Mouse (Mus musculus) midbrain, embryonic 14.5 days (tissue): Measurements from ENCODE around the gene Thy1. TPM values are rescaled to one million over a fixed set of nuclear protein-coding genes. Genes with fewer than 3 reads are reported as not detected.

ENCODE experiments used
- polyA plus RNA-seq: library from polyadenylated mRNA; unstranded; fragments of >200 nt; fragmentation: Nextera tagmentation; extraction: Ambion mirVana; gene quantifications from 2 replicates; pipeline ENCODE4 v1.2.1, GENCODE M21; 2014

Gene Thy1
- polyA plus RNA-seq, 1 experiment from 2014 or later, result 1.6 TPM

Other genes with a start within 250 kb of the Thy1 start
- 6.6 and 9.4 TPM in 2 replicates for gene Usp2, start 23.6 kb downstream of the Thy1 start, polyA plus RNA-seq
- gene Mfrp, start 58.3 kb downstream of the Thy1 start, polyA plus RNA-seq, result 0.09 and 0.11 TPM in 2 replicates
- gene C1qtnf5, start 63.9 kb downstream of the Thy1 start, polyA plus RNA-seq, result 3.7 and 4.0 TPM in 2 replicates
- gene Gm49380, start 70.1 kb downstream of the Thy1 start, polyA plus RNA-seq, result 0.11 and 0.12 TPM in 2 replicates
- 25.7 and 29.9 TPM in 2 replicates for gene Rnf26, start 70.1 kb downstream of the Thy1 start, polyA plus RNA-seq
- gene Mcam, start 91.1 kb downstream of the Thy1 start, polyA plus RNA-seq, result 6.1 and 13.2 TPM in 2 replicates
- 20.1 and 27.6 TPM in 2 replicates for gene Cbl, start 190.7 kb downstream of the Thy1 start, polyA plus RNA-seq
- gene Ccdc153, start 197.3 kb downstream of the Thy1 start, polyA plus RNA-seq, result not detected in 2 replicates
- 0.49 and 0.57 TPM in 2 replicates for gene Pdzd3, start 208.1 kb downstream of the Thy1 start, polyA plus RNA-seq
- gene Nlrx1, start 225.2 kb downstream of the Thy1 start, polyA plus RNA-seq, result 3.7 and 3.9 TPM in 2 replicates
- gene Abcg4, start 245.2 kb downstream of the Thy1 start, polyA plus RNA-seq, result 18.9 and 20.1 TPM in 2 replicates